Mouse (Mus musculus) lung, postnatal 0 days (tissue): Measurements from ENCODE around the gene Lsm11.

Experiments
- CTCF ChIP-seq: IDR thresholded peaks from 2 replicates; pipeline ENCODE4 v1.5.1; 2016; ENCODE audit warnings: antibody characterized with exemption, mild to moderate bottlenecking
- EP300 ChIP-seq: IDR thresholded peaks from 2 replicates; pipeline ENCODE4 v1.6.1; 2016; ENCODE audit warnings: antibody characterized with exemption, mild to moderate bottlenecking, control low read depth

DNA sequence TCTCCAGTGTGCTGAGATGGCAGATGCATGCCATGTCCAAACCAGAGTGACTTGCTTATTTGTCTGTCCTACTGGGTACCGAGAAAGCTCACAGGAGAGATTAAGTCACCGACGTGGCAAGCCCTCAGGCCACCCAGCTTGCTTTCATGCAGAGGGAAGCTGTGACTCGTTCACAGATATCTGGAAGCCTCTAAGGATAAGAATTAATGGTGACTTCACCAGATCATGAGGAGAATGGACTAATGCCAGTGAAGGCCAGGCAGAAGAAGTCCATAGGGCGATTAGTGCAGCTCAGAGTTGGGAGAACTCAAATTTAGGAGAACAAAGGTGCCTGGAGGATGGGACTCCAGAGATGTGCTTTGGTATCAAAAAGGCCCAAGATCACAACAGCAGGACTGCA is 17.3 kb downstream of the Lsm11 start:
- TF ChIP-seq CTCF, result no peak
- no peak for TF ChIP-seq EP300
